Mouse (Mus musculus): ENCODE data around the gene Kcnj16. TPM values are rescaled to one million over a fixed set of nuclear protein-coding genes. Genes with fewer than 3 reads are reported as not detected.

Gene Kcnj16
- polyA plus RNA-seq, 1 experiment = not detected

DNA sequence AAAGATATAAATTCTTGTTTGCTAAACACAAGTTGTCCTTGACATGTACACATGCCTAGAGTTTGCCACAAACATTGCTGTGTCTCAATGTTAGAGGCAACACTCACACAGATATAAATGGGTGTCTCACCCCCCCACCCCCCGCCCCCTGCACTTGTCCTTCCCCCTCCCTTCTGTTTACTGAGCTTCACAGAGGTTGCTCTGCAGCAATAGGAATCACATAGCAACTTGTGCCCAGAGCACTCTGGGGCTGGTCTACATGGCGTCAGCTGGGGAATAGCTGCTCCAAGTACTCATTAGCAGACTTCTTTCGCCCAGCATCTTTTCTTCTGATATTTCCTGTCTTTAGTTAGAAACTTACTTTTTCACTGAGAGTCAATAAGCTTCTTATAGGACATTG is 100.0 kb downstream of the Kcnj16 start:
- no peak for TF ChIP-seq GATA1 (IDR thresholded peaks at IDR 0.05; ENCODE audit: borderline replicate concordance, low read length)
- no peak for TF ChIP-seq FLI1 (IDR thresholded peaks at IDR 0.05; ENCODE audit: low read length)
- H3K27me3 ChIP-seq (replicated peaks) = peaks cover 25% of the 10 kb centered on the region
- H3K4me3 ChIP-seq (replicated peaks) = peak overlapping the region; percentile 46
- H3K4me1 ChIP-seq = peaks cover 23% of the 10 kb centered on the region
- H3K36me3 ChIP-seq (replicated peaks; ENCODE audit: low read length) = no peaks in the 10 kb centered on the region
- peaks cover 6% of the 10 kb centered on the region for H3K9me3 ChIP-seq

DNA sequence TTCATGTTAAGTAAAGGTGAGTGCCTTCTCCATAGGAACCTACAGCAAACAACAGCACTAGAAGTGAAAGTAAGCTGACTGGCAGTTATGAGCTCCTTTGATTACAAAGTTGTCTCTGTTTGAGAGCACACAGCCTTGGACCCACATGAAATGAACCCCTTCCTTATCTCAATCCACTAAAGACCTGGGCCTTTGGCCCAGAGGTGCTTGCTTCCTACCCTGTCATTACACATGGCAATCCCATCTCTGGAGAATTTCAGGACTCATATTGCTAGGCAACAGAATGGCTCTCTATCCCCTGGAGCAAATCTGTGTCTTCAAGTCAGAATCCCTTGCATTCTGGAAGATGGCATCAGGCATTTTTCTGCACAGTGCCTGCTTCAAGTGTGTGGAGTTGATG is 102.6 kb downstream of the Kcnj16 start:
- Histone ChIP-seq H3K9me3 (peaks cover 6% of the 10 kb centered on the region), H3K4me3 (replicated peaks) (no peak overlapping the region), H3K27me3 (replicated peaks) (peaks cover 25% of the 10 kb centered on the region), H3K4me1 (peaks cover 15% of the 10 kb centered on the region), H3K36me3 (replicated peaks; ENCODE audit: low read length) (no peaks in the 10 kb centered on the region)
- no peak for TF ChIP-seq GATA1 (IDR thresholded peaks at IDR 0.05; ENCODE audit: borderline replicate concordance, low read length)
- no peak for TF ChIP-seq FLI1 (IDR thresholded peaks at IDR 0.05; ENCODE audit: low read length)

DNA sequence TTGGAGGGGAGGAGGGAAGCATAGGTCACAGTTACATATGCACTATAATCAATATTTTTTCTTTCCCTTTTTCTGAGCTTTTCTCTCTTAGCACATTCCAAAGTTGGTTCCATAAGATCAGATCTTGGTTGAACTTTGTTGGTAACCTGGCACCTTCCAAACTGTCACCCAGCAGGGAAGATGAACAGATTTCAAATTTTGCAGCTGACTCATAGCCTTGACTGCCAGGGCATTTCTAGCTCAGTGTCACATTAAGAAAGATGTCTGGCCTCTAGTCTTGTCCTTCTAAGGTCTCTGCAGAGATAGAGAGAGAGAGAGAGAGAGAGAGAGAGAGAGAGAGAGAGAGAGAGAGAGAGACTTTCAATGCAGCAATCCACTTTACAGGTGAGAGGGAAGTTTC is 106.3 kb downstream of the Kcnj16 start:
- H3K4me3 ChIP-seq (replicated peaks) = no peak overlapping the region
- no peaks in the 10 kb centered on the region for H3K4me1 ChIP-seq
- peaks cover 6% of the 10 kb centered on the region for H3K9me3 ChIP-seq
- H3K36me3 ChIP-seq (replicated peaks; ENCODE audit: low read length) = no peaks in the 10 kb centered on the region
- no peak for TF ChIP-seq FLI1 (IDR thresholded peaks at IDR 0.05; ENCODE audit: low read length)
- TF ChIP-seq GATA1 (IDR thresholded peaks at IDR 0.05; ENCODE audit: borderline replicate concordance, low read length) = no peak
- peaks cover 4% of the 10 kb centered on the region for H3K27me3 ChIP-seq (replicated peaks)

Other genes starting within 250 kb of the Kcnj16 start
- gene Kcnj2, start 98.1 kb downstream of the Kcnj16 start, polyA plus RNA-seq (2012; ENCODE audit: insufficient read depth, low replicate concordance) = 0.04 TPM in 1 of 2 replicates, not detected in the other